Mouse (Mus musculus) stomach, postnatal 0 days (tissue): Measurements from ENCODE around the gene Rnf216. TPM values are rescaled to one million over a fixed set of nuclear protein-coding genes. Genes with fewer than 3 reads are reported as not detected.

Source experiments
- ATAC-seq: fragments of 200-750 bp; cut with Nextera tagmentation; 2 replicates; pipeline ENCODE4 v1.8.0; 2017; ENCODE audit not compliant: low FRiP score, low TSS enrichment
- DNase-seq: peaks from one replicate; pipeline ENCODE4 v3.0.0-alpha.2; 2016; ENCODE audit warnings: low spot score
- H3K27ac ChIP-seq: fragments of 300-500 bp; sonication (generic); replicated peaks from 2 replicates; pipeline ENCODE4 v1.5.1; 2014; ENCODE audit warnings: mild to moderate bottlenecking, control low read depth
- H3K27me3 ChIP-seq: fragments of 300-500 bp; sonication (generic); 2 replicates; pipeline ENCODE4 v1.6.1; 2014; ENCODE audit warnings: low read length; ENCODE audit not compliant: control insufficient read depth, insufficient read depth
- H3K36me3 ChIP-seq: fragments of 300-500 bp; sonication (generic); 2 replicates; pipeline ENCODE4 v1.6.1; 2014; ENCODE audit warnings: low read length, mixed read lengths; ENCODE audit not compliant: control insufficient read depth, insufficient read depth
- H3K4me1 ChIP-seq: fragments of 300-500 bp; sonication (generic); replicated peaks from 2 replicates; pipeline ENCODE4 v1.6.1; 2014; ENCODE audit warnings: antibody characterized with exemption; ENCODE audit not compliant: control insufficient read depth, insufficient read depth
- H3K4me2 ChIP-seq: fragments of 300-500 bp; sonication (generic); replicated peaks from 2 replicates; pipeline ENCODE4 v1.6.1; 2014; ENCODE audit warnings: low read depth, mild to moderate bottlenecking, control low read depth, moderate library complexity
- H3K4me3 ChIP-seq: fragments of 300-500 bp; sonication (generic); 2 replicates; pipeline ENCODE4 v1.5.1; 2014; ENCODE audit warnings: low read depth, low read length, control low read depth
- H3K9ac ChIP-seq: fragments of 300-500 bp; sonication (generic); 2 replicates; pipeline ENCODE4 v1.6.1; 2014; ENCODE audit warnings: mild to moderate bottlenecking, low read length, control low read depth, mixed read lengths
- H3K9me3 ChIP-seq: fragments of 300-500 bp; sonication (generic); 2 replicates; pipeline ENCODE4 v1.6.1; 2016; ENCODE audit warnings: low read length; ENCODE audit not compliant: control insufficient read depth
- CTCF ChIP-seq: IDR thresholded peaks from 2 replicates; pipeline ENCODE4 v1.5.1; 2016; ENCODE audit warnings: antibody characterized with exemption, low read depth, mild to moderate bottlenecking, moderate library complexity
- EP300 ChIP-seq: optimal IDR thresholded peaks from 2 replicates; pipeline ENCODE3; 2016; ENCODE audit warnings: antibody characterized with exemption
- WGBS: fragments of 180-500 bp; shearing (Covaris S2); extraction: QIAGEN DNeasy Blood & Tissue Kit; methylation state at CpG from one replicate; pipeline ENCODE4 v1.1.7; 2014; 5-methylcytosine and 5-hydroxymethylcytosine counted together
- polyA plus RNA-seq: library from polyadenylated mRNA; unstranded; fragments of >200 nt; fragmentation: Nextera tagmentation; extraction: Ambion mirVana; gene quantifications from 2 replicates; pipeline ENCODE4 v1.2.1, GENCODE M21; 2015

The Rnf216 gene
- polyA plus RNA-seq, 1 experiment from 2014 or later, result 15.4 TPM

DNA sequence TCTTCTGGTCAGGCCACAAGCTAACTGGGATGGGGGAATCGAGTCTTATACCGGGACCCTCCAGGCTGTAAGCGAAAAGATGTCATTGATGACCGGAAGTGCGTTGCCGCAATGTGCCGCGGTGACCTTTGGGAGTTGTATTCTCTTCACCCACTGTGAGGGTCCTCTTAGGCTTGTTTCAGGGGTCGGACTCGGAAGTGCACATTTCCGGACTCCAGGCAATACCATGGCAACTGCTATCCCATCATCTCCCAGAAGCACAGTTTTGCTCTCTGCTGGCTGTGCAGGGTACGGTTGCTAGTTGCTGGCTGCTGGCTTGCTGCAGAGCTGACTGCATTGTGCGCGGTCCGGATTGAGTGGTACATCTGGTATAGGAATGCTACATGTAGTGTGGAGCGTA, 16.3 kb upstream of the Rnf216 start:
- DNase-seq (no peak), ATAC-seq (no peak)
- Histone ChIP-seq H3K4me2 (no peak overlapping the region), H3K27ac (no peak overlapping the region), H3K9ac (no peak overlapping the region), H3K4me1 (no peaks in the 10 kb centered on the region), H3K36me3 (no peaks in the 10 kb centered on the region), H3K9me3 (no peaks in the 10 kb centered on the region), H3K27me3 (no peaks in the 10 kb centered on the region), H3K4me3 (no peak overlapping the region)
- TF ChIP-seq EP300 (no peak), CTCF (no peak)
- WGBS, result 88% methylated on average over 16 of the region's 16 CpGs

- 75% methylated on average over 8 of the region's 8 CpGs for WGBS
- no peak for DNase-seq
- no peak for TF ChIP-seq CTCF
- TF ChIP-seq EP300, result no peak
- Histone ChIP-seq H3K27me3 (no peaks in the 10 kb centered on the region), H3K4me3 (no peak overlapping the region), H3K4me1 (no peaks in the 10 kb centered on the region), H3K9me3 (no peaks in the 10 kb centered on the region), H3K27ac (no peak overlapping the region), H3K9ac (no peak overlapping the region), H3K4me2 (no peak overlapping the region), H3K36me3 (no peaks in the 10 kb centered on the region)
- ATAC-seq, result no peak
These were observed 15.0 kb upstream of the Rnf216 start for GRCm38 (mm10) chr5:143127837-143128236.

DNA sequence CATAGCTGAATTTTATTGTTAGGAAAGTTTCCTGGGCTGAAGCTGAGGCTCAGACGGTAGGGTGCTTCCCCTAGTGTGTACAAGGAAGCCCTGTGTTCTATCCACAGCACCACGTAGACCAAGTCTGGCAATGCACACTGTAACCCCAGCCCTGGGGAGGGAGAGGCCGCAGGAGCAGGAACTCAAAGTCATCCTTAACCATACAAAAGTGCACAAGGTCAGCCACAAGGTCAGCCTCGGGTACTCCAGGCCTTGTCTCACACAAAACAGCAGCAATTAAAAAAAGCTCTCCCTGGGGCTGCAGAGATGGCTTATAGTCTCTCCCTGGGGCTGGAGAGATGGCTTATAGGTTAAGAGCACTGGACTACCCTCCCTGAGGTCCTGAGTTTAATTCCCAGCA, 14.1 kb upstream of the Rnf216 start:
- H3K36me3 ChIP-seq, result no peaks in the 10 kb centered on the region
- no peak for TF ChIP-seq EP300
- no peak for TF ChIP-seq CTCF
- no peak overlapping the region for H3K27ac ChIP-seq
- H3K4me1 ChIP-seq, result no peaks in the 10 kb centered on the region
- H3K9ac ChIP-seq, result no peak overlapping the region
- H3K9me3 ChIP-seq, result no peaks in the 10 kb centered on the region
- 66% methylated on average over 4 of the region's 4 CpGs for WGBS
- ATAC-seq, result no peak
- H3K4me3 ChIP-seq, result no peak overlapping the region
- no peaks in the 10 kb centered on the region for H3K27me3 ChIP-seq
- no peak for DNase-seq
- no peak overlapping the region for H3K4me2 ChIP-seq

- no peak for DNase-seq
- WGBS, result 86% methylated on average over 9 of the region's 9 CpGs
- Histone ChIP-seq H3K27me3 (no peaks in the 10 kb centered on the region), H3K4me3 (no peak overlapping the region), H3K9ac (no peak overlapping the region), H3K36me3 (no peaks in the 10 kb centered on the region), H3K27ac (no peak overlapping the region), H3K4me1 (no peaks in the 10 kb centered on the region), H3K4me2 (no peak overlapping the region), H3K9me3 (no peaks in the 10 kb centered on the region)
- no peak for ATAC-seq
- TF ChIP-seq EP300, result no peak
- TF ChIP-seq CTCF, result no peak
These were observed 13.3 kb upstream of the Rnf216 start for GRCm38 (mm10) chr5:143126089-143126488.

DNA sequence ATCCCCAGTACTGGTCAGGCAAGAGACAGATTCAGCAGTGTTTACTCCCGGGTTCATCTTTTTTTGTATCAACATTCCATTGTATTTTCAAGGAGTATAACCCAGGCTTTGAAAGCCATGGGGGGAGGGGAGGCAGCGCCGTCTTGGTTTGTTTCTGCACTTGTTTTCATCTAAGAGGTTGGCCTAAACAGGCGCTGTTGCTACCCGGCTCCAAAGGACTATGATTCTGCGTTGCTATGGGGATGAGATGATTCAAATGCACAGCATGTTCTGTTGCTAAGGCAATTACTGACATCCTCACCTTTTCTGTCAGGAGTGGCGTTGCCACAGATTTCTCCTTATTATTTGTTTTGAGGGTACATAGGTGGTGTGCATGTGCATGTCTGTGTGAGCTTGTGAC, 12.8 kb upstream of the Rnf216 start:
- no peaks in the 10 kb centered on the region for H3K4me1 ChIP-seq
- H3K36me3 ChIP-seq, result no peaks in the 10 kb centered on the region
- no peaks in the 10 kb centered on the region for H3K9me3 ChIP-seq
- no peaks in the 10 kb centered on the region for H3K27me3 ChIP-seq
- H3K4me3 ChIP-seq, result no peak overlapping the region
- no peak for TF ChIP-seq EP300
- TF ChIP-seq CTCF, result no peak
- ATAC-seq (no peak), DNase-seq (no peak)
- no peak overlapping the region for H3K9ac ChIP-seq
- 64% methylated on average over 7 of the region's 7 CpGs for WGBS
- H3K27ac ChIP-seq, result no peak overlapping the region
- no peak overlapping the region for H3K4me2 ChIP-seq

- Histone ChIP-seq H3K4me3 (no peak overlapping the region), H3K27me3 (no peaks in the 10 kb centered on the region), H3K4me2 (no peak overlapping the region), H3K4me1 (no peaks in the 10 kb centered on the region), H3K9me3 (no peaks in the 10 kb centered on the region), H3K9ac (no peak overlapping the region), H3K27ac (no peak overlapping the region), H3K36me3 (no peaks in the 10 kb centered on the region)
- ATAC-seq (no peak), DNase-seq (no peak)
- TF ChIP-seq CTCF, result no peak
- TF ChIP-seq EP300, result no peak
- WGBS, result 78% methylated on average over 4 of the region's 4 CpGs
These were observed 12.1 kb upstream of the Rnf216 start for GRCm38 (mm10) chr5:143124805-143125378.
